Mouse (Mus musculus) midbrain, embryonic 13.5 days (tissue): Measurements from ENCODE around the gene Fuz. TPM values are rescaled to one million over a fixed set of nuclear protein-coding genes. Genes with fewer than 3 reads are reported as not detected.
A peak's percentile ranks its signal among the peaks of the same experiment; 100 is the strongest.

ENCODE experiments used
- ATAC-seq: fragments of 200-750 bp; cut with Nextera tagmentation; 2 replicates; pipeline ENCODE4 v1.8.0; 2017; ENCODE audit warnings: mild to moderate bottlenecking, moderate TSS enrichment, moderate library complexity
- H3K27ac ChIP-seq: fragments of 300-500 bp; sonication (generic); 2 replicates; pipeline ENCODE4 v1.5.1; 2015; ENCODE audit warnings: inconsistent platforms, mild to moderate bottlenecking, moderate library complexity
- H3K27me3 ChIP-seq: fragments of 300-500 bp; sonication (generic); 2 replicates; pipeline ENCODE4 v1.6.1; 2015; ENCODE audit warnings: mild to moderate bottlenecking, inconsistent platforms
- H3K36me3 ChIP-seq: fragments of 300-500 bp; sonication (generic); 2 replicates; pipeline ENCODE4 v1.6.1; 2015; ENCODE audit warnings: mild to moderate bottlenecking, inconsistent platforms
- H3K4me1 ChIP-seq: fragments of 300-500 bp; sonication (generic); replicated peaks from 2 replicates; pipeline ENCODE4 v1.6.1; 2015; ENCODE audit warnings: inconsistent platforms
- H3K4me2 ChIP-seq: fragments of 300-500 bp; sonication (generic); replicated peaks from 2 replicates; pipeline ENCODE4 v1.6.1; 2015; ENCODE audit warnings: moderate library complexity, mild to moderate bottlenecking, inconsistent platforms
- H3K4me3 ChIP-seq: fragments of 300-500 bp; sonication (generic); replicated peaks from 2 replicates; pipeline ENCODE4 v1.5.1; 2015; ENCODE audit warnings: mild to moderate bottlenecking, inconsistent platforms
- H3K9ac ChIP-seq: fragments of 300-500 bp; sonication (generic); replicated peaks from 2 replicates; pipeline ENCODE4 v1.6.1; 2015; ENCODE audit warnings: mild to moderate bottlenecking, inconsistent platforms
- H3K9me3 ChIP-seq: fragments of 300-500 bp; sonication (generic); 2 replicates; pipeline ENCODE4 v1.6.1; 2016; ENCODE audit warnings: mild to moderate bottlenecking, inconsistent platforms
- WGBS: fragments of 180-500 bp; shearing (Covaris S2); methylation state at CpG from one replicate; pipeline ENCODE4 v1.1.7; 2015; 5-methylcytosine and 5-hydroxymethylcytosine counted together
- polyA plus RNA-seq: library from polyadenylated mRNA; unstranded; fragments of >200 nt; fragmentation: Nextera tagmentation; extraction: Ambion mirVana; gene quantifications from 2 replicates; pipeline ENCODE4 v1.2.1, GENCODE M21; 2015

The Fuz gene
- polyA plus RNA-seq, 1 experiment from 2014 or later: 26.9 TPM

DNA sequence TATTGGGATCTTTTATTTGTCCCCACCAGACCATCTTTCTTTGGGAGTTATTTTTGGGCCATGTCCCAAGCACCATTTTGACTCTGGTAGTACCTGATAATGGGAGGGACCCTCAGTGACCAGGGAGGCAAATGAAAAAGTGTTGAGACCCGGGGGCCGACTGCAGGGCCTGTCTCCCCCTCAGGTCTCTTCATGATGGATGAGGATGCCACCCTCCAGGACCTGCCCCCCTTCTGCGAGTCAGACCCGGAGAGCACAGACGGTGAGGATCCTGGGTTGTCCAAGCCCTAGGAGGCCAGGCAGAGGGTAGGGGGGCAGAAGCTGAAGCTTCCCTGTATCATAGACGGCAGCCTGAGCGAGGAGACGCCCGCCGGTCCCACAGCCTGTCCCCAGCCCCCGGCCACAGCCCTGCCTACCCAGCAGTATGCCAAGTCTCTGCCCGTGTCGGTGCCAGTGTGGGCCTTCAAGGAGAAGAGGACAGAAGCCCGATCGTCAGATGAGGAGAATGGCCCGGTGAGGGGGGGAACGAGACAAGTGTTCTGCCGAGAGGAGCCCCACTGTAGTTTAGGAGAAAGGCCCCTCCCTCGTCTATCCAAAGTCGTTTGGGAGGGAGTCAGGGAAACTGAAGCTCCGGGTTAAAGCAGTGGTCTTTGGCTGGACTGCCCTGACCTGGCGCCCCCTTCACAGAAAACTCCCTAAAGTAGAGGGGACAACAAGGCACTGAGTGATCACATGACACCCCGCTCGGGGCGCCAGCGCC, 42.1 kb upstream of the Fuz start:
- H3K27ac ChIP-seq: peak overlapping the region; percentile 89
- no peaks in the 10 kb centered on the region for H3K27me3 ChIP-seq
- H3K4me1 ChIP-seq: peaks cover 73% of the 10 kb centered on the region
- peak overlapping the region; percentile 81 for H3K4me2 ChIP-seq
- ATAC-seq: no peak
- peak overlapping the region; percentile 76 for H3K9ac ChIP-seq
- peaks cover 16% of the 10 kb centered on the region for H3K36me3 ChIP-seq
- H3K4me3 ChIP-seq: peak overlapping the region; percentile 46
- WGBS: 32% methylated on average over 26 of the region's 26 CpGs
- no peaks in the 10 kb centered on the region for H3K9me3 ChIP-seq

GRCm38 (mm10) chr7:44854356-44855031, 41.4 kb upstream of the Fuz start:
- peak; percentile 4; the same call in 1 of the 2 replicates for ATAC-seq
- Histone ChIP-seq H3K27me3 (no peaks in the 10 kb centered on the region), H3K9me3 (no peaks in the 10 kb centered on the region), H3K27ac (peak overlapping the region; percentile 89), H3K4me3 (peak overlapping the region; percentile 46), H3K4me2 (peak overlapping the region; percentile 81), H3K4me1 (peaks cover 75% of the 10 kb centered on the region), H3K36me3 (peaks cover 16% of the 10 kb centered on the region), H3K9ac (peak overlapping the region; percentile 76)
- WGBS: 1% methylated on average over 45 of the region's 45 CpGs

- H3K36me3 ChIP-seq: peaks cover 21% of the 10 kb centered on the region
- H3K4me3 ChIP-seq: peak overlapping the region; percentile 46
- H3K4me1 ChIP-seq: peaks cover 77% of the 10 kb centered on the region
- peak overlapping the region; percentile 81 for H3K4me2 ChIP-seq
- 41% methylated on average over 10 of the region's 10 CpGs for WGBS
- H3K9me3 ChIP-seq: no peaks in the 10 kb centered on the region
- H3K9ac ChIP-seq: peak overlapping the region; percentile 76
- H3K27me3 ChIP-seq: no peaks in the 10 kb centered on the region
- no peak for ATAC-seq
- peak overlapping the region; percentile 89 for H3K27ac ChIP-seq
Measured at GRCm38 (mm10) chr7:44855036-44855435, 40.8 kb upstream of the Fuz start.

DNA sequence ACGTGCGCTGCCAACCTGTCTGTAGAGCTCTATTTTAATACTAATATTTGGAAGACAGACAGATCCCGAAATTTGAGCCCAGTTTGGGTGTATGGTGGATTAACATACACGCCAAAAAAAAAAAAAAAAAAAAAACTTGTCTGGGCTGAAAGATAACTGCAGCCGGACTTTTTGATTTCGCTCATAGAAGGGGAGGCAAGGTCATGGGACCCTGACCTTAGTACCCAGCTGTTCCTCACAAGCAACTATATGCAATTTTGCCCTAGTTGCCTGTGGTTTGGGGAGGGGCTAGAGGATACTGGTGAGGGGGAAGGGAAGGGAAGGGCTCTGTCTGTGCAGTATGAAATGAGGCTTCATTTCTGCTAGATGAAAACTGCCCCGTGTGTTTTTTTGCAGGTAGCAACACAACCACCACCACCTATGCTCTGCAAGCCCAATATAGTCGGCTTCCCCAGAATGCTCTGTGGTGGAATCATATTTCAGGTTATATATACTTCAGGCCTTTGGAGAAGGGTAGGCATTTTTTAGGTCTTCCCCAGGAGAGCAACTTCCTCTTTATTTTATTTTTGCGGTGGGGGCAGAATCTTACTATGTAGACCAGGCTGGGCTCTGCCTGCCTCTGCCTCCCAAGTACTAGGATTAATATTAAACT, 39.5 kb upstream of the Fuz start:
- Histone ChIP-seq H3K4me1 (peaks cover 78% of the 10 kb centered on the region), H3K9me3 (no peaks in the 10 kb centered on the region), H3K9ac (peak overlapping the region; percentile 83; the same call in 1 of the 2 replicates), H3K4me2 (peak overlapping the region; percentile 97), H3K4me3 (peak overlapping the region; percentile 69), H3K27ac (peak overlapping the region; percentile 93), H3K36me3 (peaks cover 27% of the 10 kb centered on the region), H3K27me3 (no peaks in the 10 kb centered on the region)
- no peak for ATAC-seq
- 69% methylated on average over 9 of the region's 9 CpGs for WGBS

DNA sequence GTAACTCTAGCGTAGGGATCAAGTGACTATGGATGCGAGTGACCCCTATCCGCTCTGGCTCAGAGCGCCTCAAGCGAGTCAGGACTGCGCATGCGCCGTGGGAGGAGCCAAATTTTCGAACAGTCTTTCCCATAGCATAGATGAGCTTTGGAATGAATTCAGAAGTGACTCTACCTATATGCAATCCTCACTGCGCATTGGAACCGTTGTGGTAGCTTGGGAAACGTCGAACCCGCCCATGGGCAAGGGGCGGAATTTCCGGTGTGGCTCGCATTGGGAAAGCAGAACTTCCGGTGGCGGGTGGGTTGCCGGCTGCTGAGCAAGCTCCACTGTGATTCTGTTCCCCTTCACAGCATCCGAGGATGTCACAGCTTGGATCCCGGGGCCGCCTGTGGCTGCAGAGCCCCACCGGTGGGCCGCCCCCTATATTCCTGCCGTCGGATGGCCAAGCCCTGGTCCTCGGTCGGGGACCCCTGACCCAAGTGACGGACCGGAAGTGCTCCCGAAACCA, 38.8 kb upstream of the Fuz start, which contains the start of gene Pnkp:
Gene Pnkp, plus strand, starts transcription at position 98 of the 511 bp plus-strand sequence.
- under 1% methylated on average over 32 of the region's 32 CpGs for WGBS
- Histone ChIP-seq H3K9ac (peak within 1 kb of the TSS; percentile 83), H3K4me1 (peaks cover 74% of the 10 kb centered on the region), H3K27ac (peak within 1 kb of the TSS; percentile 93), H3K4me3 (peak within 1 kb of the TSS; percentile 69), H3K36me3 (peaks cover 29% of the 10 kb centered on the region), H3K9me3 (no peaks in the 10 kb centered on the region), H3K4me2 (peak within 1 kb of the TSS; percentile 97), H3K27me3 (no peaks in the 10 kb centered on the region)
- peak; percentile 37 for ATAC-seq

DNA sequence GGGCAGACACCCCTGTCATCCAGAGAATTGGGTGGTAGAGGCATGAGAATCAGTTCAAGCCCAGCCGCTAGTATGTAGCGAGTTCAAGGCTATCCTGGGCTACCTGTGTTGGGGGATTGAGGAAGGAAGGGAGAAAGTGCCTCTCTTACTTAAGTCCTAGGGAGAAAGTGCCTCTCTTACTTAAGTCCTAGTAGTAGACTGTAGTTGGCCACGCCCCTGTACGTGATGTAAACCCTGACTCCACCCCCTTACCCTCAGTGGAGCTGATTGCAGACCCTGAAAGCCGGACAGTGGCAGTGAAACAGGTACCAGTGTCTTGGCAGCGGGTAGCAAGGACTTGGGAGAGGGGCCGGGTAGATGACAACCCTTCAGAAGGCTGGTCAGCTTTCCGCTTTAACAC, 38.0 kb upstream of the Fuz start:
- no peak for ATAC-seq
- H3K27ac ChIP-seq: peak overlapping the region; percentile 93; the same call in 1 of the 2 replicates
- H3K4me2 ChIP-seq: peak overlapping the region; percentile 97
- H3K4me3 ChIP-seq: peak overlapping the region; percentile 69
- H3K4me1 ChIP-seq: peaks cover 70% of the 10 kb centered on the region
- H3K9me3 ChIP-seq: no peaks in the 10 kb centered on the region
- peaks cover 30% of the 10 kb centered on the region for H3K36me3 ChIP-seq
- no peaks in the 10 kb centered on the region for H3K27me3 ChIP-seq
- 26% methylated on average over 8 of the region's 8 CpGs for WGBS
- H3K9ac ChIP-seq: peak overlapping the region; percentile 83

DNA sequence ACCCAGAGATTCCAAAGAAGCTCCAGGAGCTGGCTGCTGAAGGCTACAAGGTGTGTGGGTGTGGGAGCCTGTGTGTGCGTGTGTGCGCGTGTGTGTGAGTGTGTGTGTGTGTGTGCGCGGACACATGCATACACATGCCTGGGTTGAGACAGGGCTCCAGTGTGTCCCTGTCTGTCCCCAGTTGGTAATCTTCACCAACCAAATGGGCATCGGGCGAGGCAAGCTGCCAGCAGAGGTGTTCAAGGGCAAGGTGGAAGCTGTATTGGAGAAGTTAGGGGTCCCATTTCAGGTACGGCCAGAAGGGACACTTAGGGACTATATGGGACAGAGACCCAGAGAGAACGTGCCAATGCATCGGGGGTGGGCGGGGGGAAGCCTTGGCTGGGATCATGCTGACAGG, 36.0 kb upstream of the Fuz start:
- Histone ChIP-seq H3K4me3 (no peak overlapping the region), H3K4me1 (peaks cover 57% of the 10 kb centered on the region), H3K36me3 (peaks cover 46% of the 10 kb centered on the region), H3K9me3 (no peaks in the 10 kb centered on the region), H3K27ac (no peak overlapping the region), H3K4me2 (no peak overlapping the region), H3K9ac (no peak overlapping the region), H3K27me3 (no peaks in the 10 kb centered on the region)
- WGBS: 90% methylated on average over 11 of the region's 11 CpGs
- ATAC-seq: no peak

- ATAC-seq: peak; percentile 55
- 54% methylated on average over 22 of the region's 22 CpGs for WGBS
- Histone ChIP-seq H3K36me3 (peaks cover 55% of the 10 kb centered on the region), H3K27me3 (no peaks in the 10 kb centered on the region), H3K9me3 (no peaks in the 10 kb centered on the region), H3K27ac (peak overlapping the region; percentile 51), H3K9ac (no peak overlapping the region), H3K4me1 (peaks cover 57% of the 10 kb centered on the region), H3K4me3 (peak overlapping the region; percentile 4; the same call in 1 of the 2 replicates), H3K4me2 (no peak overlapping the region)
Measured at GRCm38 (mm10) chr7:44860576-44861428, 35.1 kb upstream of the Fuz start.

DNA sequence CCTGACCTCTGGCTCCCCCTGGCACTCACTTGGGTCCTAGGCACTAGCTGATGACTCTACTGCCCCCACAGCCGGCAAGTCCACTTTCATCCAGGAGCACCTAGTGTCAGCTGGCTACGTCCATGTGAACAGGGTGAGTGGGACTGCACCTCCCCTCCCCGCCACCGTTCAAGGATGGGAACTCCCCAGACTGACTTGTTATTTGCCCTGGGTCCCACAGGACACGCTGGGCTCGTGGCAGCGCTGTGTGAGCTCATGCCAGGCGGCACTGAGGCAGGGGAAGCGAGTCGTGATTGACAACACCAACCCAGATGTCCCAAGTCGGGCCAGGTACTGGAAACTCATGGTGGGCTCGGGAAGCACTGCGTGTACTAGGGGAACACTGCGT, 34.5 kb upstream of the Fuz start:
- H3K4me1 ChIP-seq: peaks cover 57% of the 10 kb centered on the region
- no peak overlapping the region for H3K9ac ChIP-seq
- no peak overlapping the region for H3K4me3 ChIP-seq
- 80% methylated on average over 14 of the region's 14 CpGs for WGBS
- H3K27ac ChIP-seq: peak overlapping the region; percentile 51; the same call in 1 of the 2 replicates
- no peaks in the 10 kb centered on the region for H3K9me3 ChIP-seq
- H3K27me3 ChIP-seq: no peaks in the 10 kb centered on the region
- ATAC-seq: no peak
- peaks cover 61% of the 10 kb centered on the region for H3K36me3 ChIP-seq
- H3K4me2 ChIP-seq: no peak overlapping the region

- peaks cover 67% of the 10 kb centered on the region for H3K36me3 ChIP-seq
- no peak overlapping the region for H3K4me3 ChIP-seq
- H3K27me3 ChIP-seq: no peaks in the 10 kb centered on the region
- H3K9me3 ChIP-seq: no peaks in the 10 kb centered on the region
- peaks cover 63% of the 10 kb centered on the region for H3K4me1 ChIP-seq
- 83% methylated on average over 8 of the region's 8 CpGs for WGBS
- ATAC-seq: no peak
- H3K4me2 ChIP-seq: no peak overlapping the region
- no peak overlapping the region for H3K9ac ChIP-seq
- H3K27ac ChIP-seq: no peak overlapping the region
Measured at GRCm38 (mm10) chr7:44862434-44862833, 33.4 kb upstream of the Fuz start.

DNA sequence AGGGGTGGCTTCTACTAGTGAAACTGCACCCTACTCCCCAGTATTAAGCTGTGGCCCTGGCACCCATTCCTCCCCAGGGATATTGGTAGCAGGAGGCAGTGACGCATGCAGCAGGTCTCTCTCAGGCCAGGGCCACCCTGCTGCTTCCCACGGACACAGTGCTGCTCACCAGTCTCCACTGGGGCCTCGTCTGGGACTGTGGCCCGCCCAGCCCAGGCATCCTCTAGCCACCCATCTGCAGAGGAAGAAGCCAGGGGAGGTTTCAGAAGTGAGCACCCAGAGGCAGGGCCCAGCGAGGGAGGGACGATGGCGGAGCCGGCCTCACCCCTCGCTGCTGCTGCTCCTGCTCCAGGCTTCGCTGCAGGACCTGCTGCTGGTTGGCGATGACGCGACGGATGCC, 32.7 kb upstream of the Fuz start:
- Histone ChIP-seq H3K4me3 (no peak overlapping the region), H3K4me2 (no peak overlapping the region), H3K27me3 (no peaks in the 10 kb centered on the region), H3K4me1 (peaks cover 63% of the 10 kb centered on the region), H3K36me3 (peaks cover 67% of the 10 kb centered on the region), H3K9me3 (no peaks in the 10 kb centered on the region), H3K9ac (no peak overlapping the region), H3K27ac (no peak overlapping the region)
- 90% methylated on average over 14 of the region's 14 CpGs for WGBS
- no peak for ATAC-seq
